Mouse (Mus musculus): ENCODE data around the gene Hsp90ab1.

DNA sequence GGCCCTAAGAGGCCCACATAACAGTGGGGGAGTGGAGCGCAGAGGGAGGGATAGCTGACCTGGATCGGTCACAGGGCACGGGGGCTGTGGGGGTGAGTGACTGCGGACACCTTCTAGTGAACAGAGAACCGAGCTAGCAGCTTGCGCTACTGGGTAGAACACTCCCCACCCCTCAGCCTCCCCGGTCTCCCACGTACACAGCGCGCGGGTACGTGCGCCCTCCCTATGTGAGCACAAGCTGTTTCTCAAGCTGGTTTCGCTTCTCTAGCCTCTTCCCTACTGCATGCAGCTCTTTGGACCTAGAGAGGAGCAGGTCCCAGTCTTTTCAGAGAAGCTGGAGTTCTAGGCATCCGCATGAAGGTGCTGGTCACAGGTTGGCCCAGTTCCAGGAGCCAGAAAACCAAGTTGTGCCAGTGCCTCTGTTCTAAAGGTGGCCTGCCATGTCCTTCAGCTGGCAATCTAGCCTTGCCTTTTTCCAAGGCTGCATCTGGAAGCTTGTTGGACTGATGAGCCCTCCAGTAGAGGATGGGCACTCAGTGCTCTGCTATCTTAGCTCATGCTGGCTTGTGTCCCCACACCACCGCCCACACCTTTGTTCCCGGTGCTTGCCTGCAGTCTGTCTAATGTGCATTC lies 1.2 kb upstream of the Hsp90ab1 start:
- no peak for TF ChIP-seq TCF3 (IDR thresholded peaks at IDR 0.05; ENCODE audit: insufficient read length, low read depth)
- peak; percentile 32 for TF ChIP-seq POLR2A (IDR thresholded peaks at IDR 0.05; ENCODE audit: insufficient read length, low read depth)
- no peak for TF ChIP-seq CEBPB (IDR thresholded peaks at IDR 0.05; ENCODE audit: insufficient read depth, poor library complexity, severe bottlenecking)
- TF ChIP-seq POLR2AphosphoS2 (IDR thresholded peaks at IDR 0.05; ENCODE audit: insufficient read length, low read depth) = peak; percentile 40
- no peak for TF ChIP-seq MAX (IDR thresholded peaks at IDR 0.05; ENCODE audit: low read depth)
- TF ChIP-seq TCF12 (IDR thresholded peaks at IDR 0.05; ENCODE audit: insufficient read depth, poor library complexity, severe bottlenecking) = no peak
- TF ChIP-seq E2F4 (IDR thresholded peaks at IDR 0.05; ENCODE audit: insufficient read depth) = no peak
- TF ChIP-seq REST (IDR thresholded peaks at IDR 0.05; ENCODE audit: insufficient read depth, insufficient read length) = no peak
- TF ChIP-seq USF1 (IDR thresholded peaks at IDR 0.05; ENCODE audit: low read depth) = no peak
- TF ChIP-seq SRF (IDR thresholded peaks at IDR 0.05; ENCODE audit: control insufficient read depth, insufficient read length, low read depth) = no peak
- no peak for TF ChIP-seq MYOD1 (IDR thresholded peaks at IDR 0.05; ENCODE audit: control insufficient read depth in 1 of 3, insufficient read length in 2 of 3, low read depth in 2 of 3)
- no peak for TF ChIP-seq MYOG (IDR thresholded peaks at IDR 0.05; ENCODE audit: control insufficient read depth in 1 of 3, insufficient read depth in 1 of 3, insufficient read length in 2 of 3, low read depth in 2 of 3)
